Mouse (Mus musculus) embryonic facial prominence, embryonic 11.5 days (tissue): ENCODE measurements around the gene Thoc6. TPM values are rescaled to one million over a fixed set of nuclear protein-coding genes. Genes with fewer than 3 reads are reported as not detected.

Source experiments
- polyA plus RNA-seq: library from polyadenylated mRNA; unstranded; fragments of >200 nt; fragmentation: Nextera tagmentation; extraction: Ambion mirVana; gene quantifications from 2 replicates; pipeline ENCODE4 v1.2.1, GENCODE M21; 2014

Thoc6 gene
- polyA plus RNA-seq, 1 experiment from 2014 or later = 49.3 TPM

Other genes starting within 250 kb of the Thoc6 start
- not detected in 2 replicates for gene Vmn2r117, start 194.2 kb downstream of the Thoc6 start, polyA plus RNA-seq
- 18.2 and 19.6 TPM in 2 replicates for gene Zfp213, start 109.6 kb downstream of the Thoc6 start, polyA plus RNA-seq
- gene Zfp13, start 74.4 kb downstream of the Thoc6 start, polyA plus RNA-seq = 17.1 and 19.0 TPM in 2 replicates
- 0.28 and 0.59 TPM in 2 replicates for gene Zscan10, start 73.0 kb downstream of the Thoc6 start, polyA plus RNA-seq
- gene Mmp25, start 28.6 kb downstream of the Thoc6 start, polyA plus RNA-seq = 0.17 and 0.46 TPM in 2 replicates
- gene Bicdl2, start 13.4 kb downstream of the Thoc6 start, polyA plus RNA-seq = 0.84 and 1.0 TPM in 2 replicates
- 47.9 and 50.5 TPM in 2 replicates for gene Hcfc1r1, start 286 bp downstream of the Thoc6 start, polyA plus RNA-seq
- 5.8 and 6.8 TPM in 2 replicates for gene Tnfrsf12a, start 3.6 kb upstream of the Thoc6 start, polyA plus RNA-seq
- gene Cldn6, start 5.4 kb upstream of the Thoc6 start, polyA plus RNA-seq = 48.9 and 54.7 TPM in 2 replicates
- 8.7 and 15.5 TPM in 2 replicates for gene Cldn9, start 10.1 kb upstream of the Thoc6 start, polyA plus RNA-seq
- gene 1520401A03Rik, start 48.9 kb upstream of the Thoc6 start, polyA plus RNA-seq = 0.20 and 0.22 TPM in 2 replicates
- gene Pkmyt1, start 52.5 kb upstream of the Thoc6 start, polyA plus RNA-seq = 29.5 and 37.3 TPM in 2 replicates
- 11.8 and 12.1 TPM in 2 replicates for gene Paqr4, start 67.0 kb upstream of the Thoc6 start, polyA plus RNA-seq
- gene Kremen2, start 72.0 kb upstream of the Thoc6 start, polyA plus RNA-seq = 8.1 and 11.7 TPM in 2 replicates
- gene Flywch1, start 97.7 kb upstream of the Thoc6 start, polyA plus RNA-seq = 88.3 and 103 TPM in 2 replicates
- 35.4 and 45.5 TPM in 2 replicates for gene Flywch2, start 112.2 kb upstream of the Thoc6 start, polyA plus RNA-seq
- 346 and 389 TPM in 2 replicates for gene Srrm2, start 116.7 kb upstream of the Thoc6 start, polyA plus RNA-seq
- gene Elob, start 155.3 kb upstream of the Thoc6 start, polyA plus RNA-seq = 1,057 and 1,139 TPM in 2 replicates
- 0.29 TPM in 1 of 2 replicates, not detected in the other for gene Prss33, start 162.2 kb upstream of the Thoc6 start, polyA plus RNA-seq
- not detected in 2 replicates for gene Prss32, start 170.0 kb upstream of the Thoc6 start, polyA plus RNA-seq
- 1.8 and 2.1 TPM in 2 replicates for gene Prss41, start 170.3 kb upstream of the Thoc6 start, polyA plus RNA-seq
- not detected in 2 replicates for gene Prss21, start 194.2 kb upstream of the Thoc6 start, polyA plus RNA-seq
- gene Dcpp1, start 207.0 kb upstream of the Thoc6 start, polyA plus RNA-seq = not detected in 2 replicates
- not detected in 2 replicates for gene Dcpp2, start 207.0 kb upstream of the Thoc6 start, polyA plus RNA-seq
- gene Dcpp3, start 243.6 kb upstream of the Thoc6 start, polyA plus RNA-seq = not detected in 2 replicates